Mouse (Mus musculus): ENCODE data around the gene Kxd1. TPM values are rescaled to one million over a fixed set of nuclear protein-coding genes. Genes with fewer than 3 reads are reported as not detected.

The Kxd1 gene
- polyA plus RNA-seq, 1 experiment from 2014 or later: 52.6 TPM

- no peak overlapping the region for H3K4me3 ChIP-seq (replicated peaks; ENCODE audit: low read depth, low read length)
- no peak overlapping the region for H3K27ac ChIP-seq (replicated peaks; ENCODE audit: low read depth, low read length)
- H3K27me3 ChIP-seq (ENCODE audit: control insufficient read depth, insufficient read depth, low read length): no peaks in the 10 kb centered on the region
- 0 out of 2 replicates have a peak, but pooled peaks cover 3% of the 10 kb centered on the region for H3K36me3 ChIP-seq (ENCODE audit: control insufficient read depth, insufficient read depth, low read length)
- no peak overlapping the region for H3K9ac ChIP-seq (replicated peaks; ENCODE audit: low read length)
- WGBS: 96% methylated on average over 6 of the region's 6 CpGs
- DNase-seq (no peak), ATAC-seq (ENCODE audit: low FRiP score, low TSS enrichment) (no peak)
- no peak overlapping the region for H3K4me2 ChIP-seq (ENCODE audit: low read length)
- H3K9me3 ChIP-seq (ENCODE audit: control insufficient read depth, low read length): no peaks in the 10 kb centered on the region
- H3K4me1 ChIP-seq (ENCODE audit: control insufficient read depth, insufficient read depth, low read length): no peaks in the 10 kb centered on the region
Measured at GRCm38 (mm10) chr8:70563763-70564387, 36.1 kb upstream of the Kxd1 start.

DNA sequence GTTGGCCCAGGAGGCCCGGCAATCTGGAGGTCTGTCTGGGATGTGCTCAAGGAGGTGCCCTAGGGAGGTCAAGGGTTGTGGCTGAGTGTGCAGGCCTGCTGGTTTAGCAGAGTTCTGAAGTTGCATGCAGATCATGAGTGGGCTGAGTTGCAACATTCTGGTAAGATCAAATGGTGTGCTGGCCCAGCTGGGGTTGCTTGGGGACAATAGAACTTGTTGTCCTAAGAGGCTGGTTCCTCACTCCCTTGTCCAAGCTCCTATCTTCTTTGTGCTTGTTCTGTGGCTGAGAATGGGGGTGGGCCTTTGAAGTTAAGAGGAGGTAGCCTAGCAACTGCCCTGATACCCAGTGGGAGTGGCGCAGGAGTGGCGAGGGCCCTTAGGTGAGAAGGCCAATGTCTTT is 35.0 kb upstream of the Kxd1 start:
- no peaks in the 10 kb centered on the region for H3K9me3 ChIP-seq (ENCODE audit: control insufficient read depth, low read length)
- no peak overlapping the region for H3K27ac ChIP-seq (replicated peaks; ENCODE audit: low read depth, low read length)
- no peak overlapping the region for H3K4me3 ChIP-seq (replicated peaks; ENCODE audit: low read depth, low read length)
- 83% methylated on average over 3 of the region's 3 CpGs for WGBS
- no peak for ATAC-seq (ENCODE audit: low FRiP score, low TSS enrichment)
- no peak overlapping the region for H3K4me2 ChIP-seq (ENCODE audit: low read length)
- DNase-seq: no peak
- H3K4me1 ChIP-seq (ENCODE audit: control insufficient read depth, insufficient read depth, low read length): no peaks in the 10 kb centered on the region
- H3K9ac ChIP-seq (replicated peaks; ENCODE audit: low read length): no peak overlapping the region
- H3K36me3 ChIP-seq (ENCODE audit: control insufficient read depth, insufficient read depth, low read length): 0 out of 2 replicates have a peak, but pooled peaks cover 3% of the 10 kb centered on the region
- H3K27me3 ChIP-seq (ENCODE audit: control insufficient read depth, insufficient read depth, low read length): no peaks in the 10 kb centered on the region

GRCm38 (mm10) chr8:70561809-70562535 is 34.2 kb upstream of the Kxd1 start:
- Histone ChIP-seq H3K9ac (replicated peaks; ENCODE audit: low read length) (no peak overlapping the region), H3K4me3 (replicated peaks; ENCODE audit: low read depth, low read length) (no peak overlapping the region), H3K4me1 (ENCODE audit: control insufficient read depth, insufficient read depth, low read length) (no peaks in the 10 kb centered on the region), H3K27ac (replicated peaks; ENCODE audit: low read depth, low read length) (no peak overlapping the region), H3K4me2 (ENCODE audit: low read length) (no peak overlapping the region), H3K27me3 (ENCODE audit: control insufficient read depth, insufficient read depth, low read length) (no peaks in the 10 kb centered on the region), H3K9me3 (ENCODE audit: control insufficient read depth, low read length) (no peaks in the 10 kb centered on the region), H3K36me3 (ENCODE audit: control insufficient read depth, insufficient read depth, low read length) (peaks cover 6% of the 10 kb centered on the region; the same call in 1 of the 2 replicates)
- WGBS: 87% methylated on average over 7 of the region's 7 CpGs
- ATAC-seq (ENCODE audit: low FRiP score, low TSS enrichment) (no peak), DNase-seq (no peak)

GRCm38 (mm10) chr8:70561357-70561756 is 33.6 kb upstream of the Kxd1 start:
- no peak overlapping the region for H3K4me3 ChIP-seq (replicated peaks; ENCODE audit: low read depth, low read length)
- H3K36me3 ChIP-seq (ENCODE audit: control insufficient read depth, insufficient read depth, low read length): peaks cover 6% of the 10 kb centered on the region; the same call in 1 of the 2 replicates
- no peak overlapping the region for H3K27ac ChIP-seq (replicated peaks; ENCODE audit: low read depth, low read length)
- no peak overlapping the region for H3K9ac ChIP-seq (replicated peaks; ENCODE audit: low read length)
- no peak for DNase-seq
- H3K27me3 ChIP-seq (ENCODE audit: control insufficient read depth, insufficient read depth, low read length): no peaks in the 10 kb centered on the region
- H3K4me1 ChIP-seq (ENCODE audit: control insufficient read depth, insufficient read depth, low read length): no peaks in the 10 kb centered on the region
- H3K9me3 ChIP-seq (ENCODE audit: control insufficient read depth, low read length): no peaks in the 10 kb centered on the region
- 75% methylated on average over 4 of the region's 4 CpGs for WGBS
- ATAC-seq (ENCODE audit: low FRiP score, low TSS enrichment): no peak
- no peak overlapping the region for H3K4me2 ChIP-seq (ENCODE audit: low read length)

GRCm38 (mm10) chr8:70560564-70560963 is 32.8 kb upstream of the Kxd1 start:
- 65% methylated on average over 3 of the region's 3 CpGs for WGBS
- Histone ChIP-seq H3K9ac (replicated peaks; ENCODE audit: low read length) (no peak overlapping the region), H3K9me3 (ENCODE audit: control insufficient read depth, low read length) (no peaks in the 10 kb centered on the region), H3K4me1 (ENCODE audit: control insufficient read depth, insufficient read depth, low read length) (no peaks in the 10 kb centered on the region), H3K27me3 (ENCODE audit: control insufficient read depth, insufficient read depth, low read length) (no peaks in the 10 kb centered on the region), H3K4me3 (replicated peaks; ENCODE audit: low read depth, low read length) (no peak overlapping the region), H3K4me2 (ENCODE audit: low read length) (no peak overlapping the region), H3K36me3 (ENCODE audit: control insufficient read depth, insufficient read depth, low read length) (peaks cover 6% of the 10 kb centered on the region; the same call in 1 of the 2 replicates), H3K27ac (replicated peaks; ENCODE audit: low read depth, low read length) (no peak overlapping the region)
- DNase-seq (no peak), ATAC-seq (ENCODE audit: low FRiP score, low TSS enrichment) (no peak)

DNA sequence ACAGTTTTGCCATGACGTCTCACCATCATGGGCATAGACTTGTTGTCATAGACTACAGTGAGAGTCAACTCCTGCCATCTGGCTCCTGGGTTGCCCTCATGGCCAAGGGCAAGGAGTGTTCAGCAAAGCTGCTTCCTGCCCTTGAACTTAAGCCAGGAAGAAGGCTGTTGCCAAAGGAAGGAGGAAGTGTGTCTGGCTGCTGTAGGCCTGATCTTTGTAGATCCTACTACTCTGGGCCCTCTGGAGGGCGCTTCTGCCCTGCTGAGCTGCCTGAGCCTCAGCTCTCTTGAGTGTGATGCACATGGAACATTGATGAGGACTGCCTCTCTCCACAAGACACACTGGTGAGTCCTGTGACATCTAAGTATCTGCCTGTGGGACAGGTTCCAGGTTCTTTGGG is 32.3 kb upstream of the Kxd1 start:
- H3K27ac ChIP-seq (replicated peaks; ENCODE audit: low read depth, low read length): no peak overlapping the region
- H3K4me3 ChIP-seq (replicated peaks; ENCODE audit: low read depth, low read length): no peak overlapping the region
- H3K4me2 ChIP-seq (ENCODE audit: low read length): no peak overlapping the region
- ATAC-seq (ENCODE audit: low FRiP score, low TSS enrichment) (no peak), DNase-seq (no peak)
- H3K36me3 ChIP-seq (ENCODE audit: control insufficient read depth, insufficient read depth, low read length): peaks cover 6% of the 10 kb centered on the region; the same call in 1 of the 2 replicates
- H3K9me3 ChIP-seq (ENCODE audit: control insufficient read depth, low read length): no peaks in the 10 kb centered on the region
- no peaks in the 10 kb centered on the region for H3K27me3 ChIP-seq (ENCODE audit: control insufficient read depth, insufficient read depth, low read length)
- 93% methylated on average over 2 of the region's 2 CpGs for WGBS
- H3K4me1 ChIP-seq (ENCODE audit: control insufficient read depth, insufficient read depth, low read length): no peaks in the 10 kb centered on the region
- no peak overlapping the region for H3K9ac ChIP-seq (replicated peaks; ENCODE audit: low read length)

DNA sequence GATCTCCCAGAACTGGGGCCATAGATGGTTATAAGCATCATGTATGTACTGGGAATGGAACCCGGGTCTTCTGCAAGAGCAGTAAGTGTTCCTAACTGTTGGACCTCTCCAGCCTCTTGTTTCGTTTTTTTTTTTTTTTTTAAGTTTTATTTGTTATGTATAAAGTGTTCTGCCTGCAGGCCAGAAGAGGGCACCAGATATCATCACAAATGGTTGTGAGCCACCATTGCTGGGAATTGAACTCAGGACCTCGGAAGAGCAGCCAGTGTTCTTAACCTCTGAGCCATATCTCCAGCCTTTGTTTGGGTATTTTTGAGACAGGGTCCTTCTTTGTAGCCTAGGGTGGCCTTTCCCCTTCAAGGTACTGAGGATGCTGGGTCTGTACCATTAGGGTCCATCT is 31.2 kb upstream of the Kxd1 start:
- no peak for DNase-seq
- peaks cover 6% of the 10 kb centered on the region; the same call in 1 of the 2 replicates for H3K36me3 ChIP-seq (ENCODE audit: control insufficient read depth, insufficient read depth, low read length)
- no peak overlapping the region for H3K4me3 ChIP-seq (replicated peaks; ENCODE audit: low read depth, low read length)
- H3K27ac ChIP-seq (replicated peaks; ENCODE audit: low read depth, low read length): no peak overlapping the region
- H3K27me3 ChIP-seq (ENCODE audit: control insufficient read depth, insufficient read depth, low read length): no peaks in the 10 kb centered on the region
- no peaks in the 10 kb centered on the region for H3K9me3 ChIP-seq (ENCODE audit: control insufficient read depth, low read length)
- no peak overlapping the region for H3K9ac ChIP-seq (replicated peaks; ENCODE audit: low read length)
- H3K4me2 ChIP-seq (ENCODE audit: low read length): no peak overlapping the region
- no peak for ATAC-seq (ENCODE audit: low FRiP score, low TSS enrichment)
- H3K4me1 ChIP-seq (ENCODE audit: control insufficient read depth, insufficient read depth, low read length): no peaks in the 10 kb centered on the region
- 82% methylated on average over 3 of the region's 3 CpGs for WGBS

DNA sequence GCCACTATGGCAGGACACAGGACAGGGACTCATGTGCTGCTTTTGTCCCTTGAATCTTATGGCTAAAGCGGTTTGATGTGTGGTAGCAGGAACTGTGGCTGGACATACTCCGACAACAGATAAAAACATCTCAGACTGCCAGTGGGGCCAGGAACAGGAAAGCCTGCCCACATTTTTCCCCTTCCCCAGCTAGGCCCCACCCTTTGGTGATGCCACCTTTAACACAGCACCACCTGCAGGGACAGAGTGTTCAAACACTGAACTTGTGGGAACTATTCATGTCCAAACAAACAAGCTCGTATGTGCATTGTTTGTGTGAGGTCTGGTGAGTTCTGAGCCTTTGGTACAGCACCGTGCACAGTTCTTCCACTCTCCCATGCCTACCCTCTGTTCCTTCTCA is 30.6 kb upstream of the Kxd1 start:
- 87% methylated on average over 4 of the region's 4 CpGs for WGBS
- H3K9ac ChIP-seq (replicated peaks; ENCODE audit: low read length): no peak overlapping the region

More for the DNA sequence above, 30.6 kb upstream of the Kxd1 start:
- H3K36me3 ChIP-seq (ENCODE audit: control insufficient read depth, insufficient read depth, low read length): peaks cover 6% of the 10 kb centered on the region; the same call in 1 of the 2 replicates
- H3K27ac ChIP-seq (replicated peaks; ENCODE audit: low read depth, low read length): no peak overlapping the region
- no peaks in the 10 kb centered on the region for H3K27me3 ChIP-seq (ENCODE audit: control insufficient read depth, insufficient read depth, low read length)
- no peak overlapping the region for H3K4me3 ChIP-seq (replicated peaks; ENCODE audit: low read depth, low read length)
- no peak overlapping the region for H3K4me2 ChIP-seq (ENCODE audit: low read length)
- no peaks in the 10 kb centered on the region for H3K4me1 ChIP-seq (ENCODE audit: control insufficient read depth, insufficient read depth, low read length)
- no peaks in the 10 kb centered on the region for H3K9me3 ChIP-seq (ENCODE audit: control insufficient read depth, low read length)
- DNase-seq (no peak), ATAC-seq (ENCODE audit: low FRiP score, low TSS enrichment) (no peak)

All from midbrain, embryonic 14.5 days (tissue).